Mouse (Mus musculus) lung, adult 10 weeks (tissue): ENCODE measurements around the gene Rab24. TPM values are rescaled to one million over a fixed set of nuclear protein-coding genes. Genes with fewer than 3 reads are reported as not detected.

Experiments
- polyA plus RNA-seq: library from polyadenylated mRNA; stranded (reverse); fragments of 350-450 nt; fragmentation: Illumina TruSeq; extraction: RNeasy Lipid Tissue Mini Kit (QIAGEN cat#74804); gene quantifications from one replicate; pipeline ENCODE4 v1.2.3, GENCODE M21; 2014; ENCODE audit warnings: low read depth, low replicate concordance; ENCODE audit not compliant: insufficient read depth

Rab24 gene
- polyA plus RNA-seq: 54.5 TPM

DNA sequence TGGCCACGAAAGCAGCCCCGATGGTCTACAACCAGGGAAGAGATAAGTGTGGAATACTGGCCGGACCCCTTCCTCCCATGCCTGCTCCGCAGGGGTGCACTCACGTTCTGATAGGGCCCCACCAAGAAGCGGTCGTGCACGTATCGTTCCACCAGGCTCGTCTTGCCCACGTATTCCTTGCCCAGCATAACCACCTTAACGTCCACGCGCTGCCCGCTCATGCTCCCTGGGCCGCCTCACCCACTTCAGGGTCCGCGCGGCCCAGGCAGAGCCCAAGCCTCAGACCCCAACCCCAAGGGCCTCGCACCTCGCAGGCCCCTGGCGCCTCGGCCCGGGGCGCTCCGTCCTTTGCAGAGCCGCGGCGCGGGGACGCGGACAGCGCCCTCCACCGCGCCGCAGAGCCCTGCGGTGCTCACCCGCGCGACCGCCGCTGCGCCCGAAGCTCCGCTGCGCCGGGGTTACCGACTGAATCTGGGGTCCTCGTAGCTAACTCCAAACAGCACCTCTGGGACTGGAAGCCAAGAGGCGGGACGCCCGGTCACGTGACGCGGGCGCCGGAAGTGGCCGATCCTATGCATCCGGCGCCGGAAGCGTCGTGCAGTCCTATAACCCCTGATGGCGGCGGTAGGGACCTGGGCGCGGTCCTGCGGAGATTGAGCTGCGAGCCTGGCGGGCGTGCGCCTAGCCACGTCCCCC, at the start of gene Rab24:
Gene Rab24, minus strand, starts transcription at position 513 of the 696 bp plus-strand sequence.

DNA sequence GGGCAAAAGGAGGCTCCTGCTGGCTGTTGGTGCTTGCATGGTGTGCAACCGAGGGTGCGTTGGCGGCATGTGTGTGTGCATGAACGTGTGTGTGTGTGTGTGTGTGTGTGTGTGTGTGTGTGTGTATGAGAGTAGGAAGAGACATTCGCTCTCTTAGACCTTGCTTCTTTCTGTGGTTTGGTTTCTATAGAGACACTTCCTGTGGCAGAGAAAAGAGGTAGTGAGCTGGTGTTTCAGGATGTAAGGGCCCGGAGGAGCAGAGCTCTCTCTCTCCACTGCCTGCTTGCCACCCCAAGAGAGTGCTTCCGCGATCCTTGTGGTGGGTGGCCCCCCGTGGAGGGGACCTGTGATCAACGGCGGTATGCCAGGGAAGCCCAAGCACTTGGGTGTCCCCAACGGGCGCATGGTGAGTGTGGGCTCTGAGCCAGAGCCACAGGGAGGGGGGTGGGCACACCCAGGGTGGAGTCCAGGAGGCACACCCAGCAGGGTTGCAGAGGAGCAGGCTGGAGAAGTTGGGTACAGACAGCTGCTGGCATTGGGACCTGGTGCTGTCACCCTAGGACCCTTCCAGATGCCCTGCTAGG, 47.9 kb upstream of the Rab24 start, which contains the start of gene Rgs14:
Gene Rgs14, plus strand, starts transcription at position 202 of the 584 bp plus-strand sequence.

DNA sequence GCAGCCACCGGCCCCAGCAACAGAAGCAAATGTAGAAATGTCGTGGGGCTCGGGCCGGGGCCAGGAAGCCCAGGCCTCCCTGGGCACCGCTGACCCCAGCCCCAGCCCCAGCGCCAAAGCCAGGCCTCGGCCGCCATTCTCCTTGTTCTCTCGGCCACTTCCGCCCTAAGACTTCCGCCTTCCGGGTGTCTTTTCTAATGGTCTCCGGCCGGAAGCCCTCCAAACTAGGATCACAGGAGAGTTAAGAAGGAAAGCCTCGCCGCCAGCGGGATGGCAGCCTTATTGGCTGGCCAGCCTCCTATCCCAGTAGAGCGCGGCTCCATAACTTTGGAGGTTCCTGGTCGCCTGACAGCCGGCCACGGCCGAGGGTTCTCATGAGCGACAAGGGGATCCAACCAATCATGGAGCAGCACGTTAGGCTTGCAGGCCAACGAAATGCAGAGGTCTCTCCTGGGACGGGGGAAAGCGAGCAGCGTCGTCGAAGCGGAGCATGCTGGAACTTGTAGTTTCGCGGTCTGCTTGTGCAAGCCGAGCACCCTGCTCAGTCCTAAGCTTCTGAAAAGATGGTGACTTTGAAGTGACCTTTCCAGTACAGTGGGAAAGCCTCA, 40.8 kb upstream of the Rab24 start, which contains the start of gene Lman2:
Gene Lman2, minus strand, starts transcription at position 331 of the 608 bp plus-strand sequence.

DNA sequence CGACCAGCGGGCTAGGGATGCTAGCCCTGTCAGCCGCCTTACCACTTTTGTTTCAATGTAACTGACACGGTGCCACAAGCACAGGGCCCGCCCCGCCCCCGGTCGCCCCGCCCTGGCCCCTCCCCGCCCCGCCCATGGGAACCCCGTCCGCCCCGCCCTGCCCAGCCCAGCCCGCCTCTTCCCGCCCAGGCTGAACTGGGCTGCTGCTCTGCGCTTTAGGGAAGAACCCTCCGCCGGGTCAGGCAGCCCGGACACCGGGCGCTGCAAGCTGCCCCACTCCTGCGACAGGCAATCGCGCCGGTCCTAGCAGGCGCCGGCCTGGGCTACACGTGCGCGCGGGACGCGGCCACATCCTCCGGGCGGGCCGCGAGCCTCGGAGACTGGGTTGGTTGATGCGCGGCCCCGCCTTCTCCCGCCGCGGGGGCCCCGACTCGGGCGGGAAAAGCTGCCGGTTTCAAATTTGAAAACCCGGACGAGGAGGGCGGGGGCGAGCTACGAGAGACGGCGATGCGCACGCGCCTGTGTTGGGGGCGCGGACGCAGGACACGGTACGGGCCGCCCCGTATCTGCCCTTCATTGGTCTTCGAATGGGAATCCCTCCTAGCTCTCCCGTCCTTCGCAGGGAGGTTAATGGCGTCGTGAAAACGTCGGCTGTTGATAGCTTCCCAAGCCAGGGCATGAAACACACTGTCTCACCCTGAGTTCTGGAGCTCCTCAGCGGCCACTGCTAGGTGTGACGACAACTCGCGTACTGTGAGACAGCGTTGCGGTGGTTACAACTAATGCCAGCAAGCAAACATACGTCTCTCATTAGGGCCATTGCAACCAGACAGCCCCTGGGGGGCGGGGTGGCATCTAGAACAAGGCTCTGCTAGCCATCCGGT, 8.2 kb upstream of the Rab24 start, which contains the start of gene Mxd3:
Gene Mxd3, minus strand, starts transcription at position 141 of the 884 bp plus-strand sequence.

DNA sequence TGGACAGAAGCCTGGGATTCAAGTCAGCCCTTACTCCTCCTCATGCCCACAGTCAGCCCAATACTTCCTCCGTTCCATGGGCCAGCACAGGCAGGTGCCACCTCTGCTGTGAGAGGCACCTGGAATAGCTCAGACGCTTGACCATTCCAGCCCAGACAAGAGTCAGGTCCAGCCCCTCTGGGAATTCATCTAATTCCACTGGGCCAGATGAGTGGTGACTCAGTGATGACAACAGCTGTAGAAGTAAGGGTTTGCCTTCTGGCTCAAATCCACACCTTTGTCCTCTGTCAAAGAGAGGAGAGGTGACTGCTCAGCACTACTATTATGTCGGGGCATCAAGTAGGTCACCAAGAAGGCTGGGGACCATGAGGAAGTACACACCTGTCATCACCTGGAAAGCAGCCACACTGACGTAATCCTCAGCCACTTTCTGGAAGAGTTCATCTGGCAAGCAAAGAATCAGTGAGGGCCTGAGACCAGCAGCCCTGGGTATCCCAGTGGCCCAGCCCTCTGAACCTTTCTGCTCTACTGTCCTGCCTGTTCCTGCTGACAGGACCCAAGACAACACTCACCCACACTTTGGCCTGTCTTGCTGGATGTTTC, 1.7 kb downstream of the Rab24 start, which contains the start of gene Prelid1:
Gene Prelid1, plus strand, starts transcription at position 570 of the 603 bp plus-strand sequence.

Other genes with a start within 250 kb of the Rab24 start
- 24.1 TPM for gene Uimc1, start 221.6 kb downstream of the Rab24 start, polyA plus RNA-seq
- gene Zfp346, start 216.6 kb downstream of the Rab24 start, polyA plus RNA-seq: 9.0 TPM
- not detected for gene Gm17617, start 188.4 kb downstream of the Rab24 start, polyA plus RNA-seq
- gene Fgfr4, start 169.3 kb downstream of the Rab24 start, polyA plus RNA-seq: 12.4 TPM
- 12.2 TPM for gene Nsd1, start 112.2 kb downstream of the Rab24 start, polyA plus RNA-seq
- gene Prelid1, start 1.4 kb downstream of the Rab24 start, polyA plus RNA-seq: 118 TPM
- gene Mxd3, start 7.9 kb upstream of the Rab24 start, polyA plus RNA-seq: 1.1 TPM
- 46.3 TPM for gene Lman2, start 40.8 kb upstream of the Rab24 start, polyA plus RNA-seq
- 6.5 TPM for gene Rgs14, start 47.8 kb upstream of the Rab24 start, polyA plus RNA-seq
- not detected for gene Slc34a1, start 76.2 kb upstream of the Rab24 start, polyA plus RNA-seq
- gene Pfn3, start 93.3 kb upstream of the Rab24 start, polyA plus RNA-seq: not detected
- 0.11 TPM for gene F12, start 104.8 kb upstream of the Rab24 start, polyA plus RNA-seq
- 26.2 TPM for gene Grk6, start 123.1 kb upstream of the Rab24 start, polyA plus RNA-seq
- 1.3 TPM for gene Prr7, start 142.3 kb upstream of the Rab24 start, polyA plus RNA-seq
- gene Dbn1, start 166.2 kb upstream of the Rab24 start, polyA plus RNA-seq: 5.0 TPM
- gene Pdlim7, start 191.7 kb upstream of the Rab24 start, polyA plus RNA-seq: 31.3 TPM
- 17.2 TPM for gene Dok3, start 207.3 kb upstream of the Rab24 start, polyA plus RNA-seq
- 22.7 TPM for gene Ddx41, start 214.7 kb upstream of the Rab24 start, polyA plus RNA-seq
- gene Fam193b, start 249.2 kb upstream of the Rab24 start, polyA plus RNA-seq: 54.6 TPM